Mouse (Mus musculus): ENCODE data around the gene Gfap. TPM values are rescaled to one million over a fixed set of nuclear protein-coding genes. Genes with fewer than 3 reads are reported as not detected.

Gene Gfap
- polyA plus RNA-seq, 1 experiment: 0.56 TPM

- no peak for DNase-seq (ENCODE audit: low spot score)
These were observed 63.3 kb downstream of the Gfap start for GRCm38 (mm10) chr11:102837385-102837784.

Other genes starting within 250 kb of the Gfap start
- 0.04 and 0.09 TPM in 2 replicates for gene Meioc, start 237.2 kb downstream of the Gfap start, polyA plus RNA-seq (2012; rRNA removed)
- 17.3 and 17.8 TPM in 2 replicates for gene Ccdc43, start 203.1 kb downstream of the Gfap start, polyA plus RNA-seq (2012; rRNA removed)
- gene Adam11, start 139.5 kb downstream of the Gfap start, polyA plus RNA-seq (2012; rRNA removed): 7.5 and 8.5 TPM in 2 replicates
- gene Gjc1, start 81.2 kb downstream of the Gfap start, polyA plus RNA-seq (2012; rRNA removed): 31.1 and 31.3 TPM in 2 replicates
- gene Higd1b, start 65.1 kb downstream of the Gfap start, polyA plus RNA-seq (2012; rRNA removed): 3.2 and 4.0 TPM in 2 replicates
- 42.1 and 43.4 TPM in 2 replicates for gene Eftud2, start 19.9 kb downstream of the Gfap start, polyA plus RNA-seq (2012; rRNA removed)
- gene Ccdc103, start 19.7 kb downstream of the Gfap start, polyA plus RNA-seq (2012; rRNA removed): 0.66 and 0.77 TPM in 2 replicates
- gene Fam187a, start 15.7 kb downstream of the Gfap start, polyA plus RNA-seq (2012; rRNA removed): not detected in 2 replicates
- gene Kif18b, start 24.2 kb upstream of the Gfap start, polyA plus RNA-seq (2012; rRNA removed): 0.56 and 0.71 TPM in 2 replicates
- gene C1ql1, start 45.8 kb upstream of the Gfap start, polyA plus RNA-seq (2012; rRNA removed): 0.44 and 0.49 TPM in 2 replicates
- 53.5 and 57.6 TPM in 2 replicates for gene Nmt1, start 127.3 kb upstream of the Gfap start, polyA plus RNA-seq (2012; rRNA removed)
- 42.8 and 43.1 TPM in 2 replicates for gene Dcakd, start 127.4 kb upstream of the Gfap start, polyA plus RNA-seq (2012; rRNA removed)
- 30.9 and 36.8 TPM in 2 replicates for gene Plcd3, start 200.7 kb upstream of the Gfap start, polyA plus RNA-seq (2012; rRNA removed)
- gene Acbd4, start 200.8 kb upstream of the Gfap start, polyA plus RNA-seq (2012; rRNA removed): 59.4 and 76.0 TPM in 2 replicates
- gene Hexim1, start 215.3 kb upstream of the Gfap start, polyA plus RNA-seq (2012; rRNA removed): 28.4 and 29.3 TPM in 2 replicates
- gene Hexim2, start 231.5 kb upstream of the Gfap start, polyA plus RNA-seq (2012; rRNA removed): 4.1 and 4.5 TPM in 2 replicates